Mouse (Mus musculus) limb, embryonic 14.5 days (tissue): ENCODE results near the gene Rhoj. TPM values are rescaled to one million over a fixed set of nuclear protein-coding genes. Genes with fewer than 3 reads are reported as not detected.

Experiments used
- ATAC-seq: fragments of 200-750 bp; cut with Nextera tagmentation; 2 replicates; pipeline ENCODE4 v1.8.0; 2017; ENCODE audit warnings: low read depth, moderate number of reproducible peaks, moderate TSS enrichment; ENCODE audit not compliant: low FRiP score
- DNase-seq: peaks from one replicate; pipeline ENCODE4 v3.0.0-alpha.2; 2015; ENCODE audit warnings: low spot score
- H3K27ac ChIP-seq: fragments of 300-500 bp; sonication (generic); replicated peaks from 2 replicates; pipeline ENCODE4 v1.5.1; 2014; ENCODE audit warnings: low read depth, mild to moderate bottlenecking, low read length, moderate library complexity, mixed read lengths
- H3K27me3 ChIP-seq: fragments of 300-500 bp; sonication (generic); 2 replicates; pipeline ENCODE4 v1.6.1; 2014; ENCODE audit warnings: low read length, mixed read lengths; ENCODE audit not compliant: control insufficient read depth, insufficient read depth
- H3K36me3 ChIP-seq: fragments of 300-500 bp; sonication (generic); 2 replicates; pipeline ENCODE4 v1.6.1; 2014; ENCODE audit warnings: mild to moderate bottlenecking, low read length, moderate library complexity, mixed read lengths; ENCODE audit not compliant: control insufficient read depth, insufficient read depth
- H3K4me1 ChIP-seq: fragments of 300-500 bp; sonication (generic); 2 replicates; pipeline ENCODE4 v1.6.1; 2014; ENCODE audit warnings: antibody characterized with exemption, low read length, mixed read lengths; ENCODE audit not compliant: control insufficient read depth, insufficient read depth
- H3K4me2 ChIP-seq: fragments of 300-500 bp; sonication (generic); replicated peaks from 2 replicates; pipeline ENCODE4 v1.6.1; 2014; ENCODE audit warnings: low read depth, mild to moderate bottlenecking, low read length, moderate library complexity; ENCODE audit not compliant: severe bottlenecking
- H3K4me3 ChIP-seq: fragments of 300-500 bp; sonication (generic); replicated peaks from 2 replicates; pipeline ENCODE4 v1.5.1; 2014; ENCODE audit warnings: low read length
- H3K9ac ChIP-seq: fragments of 300-500 bp; sonication (generic); 2 replicates; pipeline ENCODE4 v1.6.1; 2014; ENCODE audit warnings: mild to moderate bottlenecking, low read depth, low read length, moderate library complexity; ENCODE audit not compliant: severe bottlenecking
- H3K9me3 ChIP-seq: fragments of 300-500 bp; sonication (generic); 2 replicates; pipeline ENCODE4 v1.6.1; 2016; ENCODE audit warnings: low read length; ENCODE audit not compliant: control insufficient read depth
- POLR2A ChIP-seq: fragments of 200-500 bp; IDR thresholded peaks from 2 replicates; pipeline ENCODE4 v1.8.0; 2012; ENCODE audit warnings: inconsistent platforms, mild to moderate bottlenecking, moderate library complexity, borderline replicate concordance; ENCODE audit not compliant: insufficient read depth, insufficient read length; ENCODE audit errors: extremely low read depth
- WGBS: fragments of 180-500 bp; shearing (Covaris S2); extraction: QIAGEN DNeasy Blood & Tissue Kit; methylation state at CpG from one replicate; pipeline ENCODE4 v1.1.7; 2014; 5-methylcytosine and 5-hydroxymethylcytosine counted together
- polyA plus RNA-seq, 2 experiments: library from polyadenylated mRNA; depleted of rRNA in 1 of 2; stranded (reverse) in 1 of 2; unstranded in 1 of 2; fragments of >200 nt; fragmentation: Nextera tagmentation in 1 of 2; extraction: Ambion mirVana in 1 of 2; gene quantifications; 2 replicates each; pipeline versions ENCODE4 v1.2.1 to v1.2.3; 2012 to 2014

Gene Rhoj
- polyA plus RNA-seq, 2 experiments, result 80.1 to 99.9 TPM

DNA sequence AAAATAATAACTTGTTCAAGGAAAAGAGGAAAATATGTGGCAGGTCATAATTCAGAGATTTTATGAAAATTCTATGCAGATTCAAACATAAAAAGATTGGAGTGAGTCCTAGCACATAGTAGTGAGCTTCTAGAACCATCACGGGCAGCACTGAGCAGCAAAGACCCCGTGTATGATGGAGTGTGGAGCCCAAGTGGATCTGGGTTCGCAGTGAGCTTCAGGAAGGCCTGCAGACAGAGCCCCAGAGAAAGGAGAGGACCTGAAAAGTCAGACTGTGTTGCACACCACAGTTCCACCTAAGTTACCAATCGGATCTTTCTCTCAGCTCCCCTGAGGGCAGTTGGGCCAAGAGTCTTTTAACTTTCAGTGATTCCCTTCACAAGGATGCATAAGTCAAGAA, 49.7 kb downstream of the Rhoj start:
- Histone ChIP-seq H3K9ac (no peak overlapping the region), H3K27ac (no peak overlapping the region), H3K4me2 (no peak overlapping the region), H3K27me3 (no peaks in the 10 kb centered on the region), H3K4me3 (no peak overlapping the region), H3K9me3 (no peaks in the 10 kb centered on the region), H3K4me1 (peaks cover 8% of the 10 kb centered on the region), H3K36me3 (no peaks in the 10 kb centered on the region)
- TF ChIP-seq POLR2A, result no peak
- WGBS, result 88% methylated on average over 4 of the region's 4 CpGs
- ATAC-seq, result no peak
- DNase-seq, result no peak

GRCm38 (mm10) chr12:75358714-75359113, 50.6 kb downstream of the Rhoj start:
- Histone ChIP-seq H3K4me2 (no peak overlapping the region), H3K9me3 (no peaks in the 10 kb centered on the region), H3K36me3 (no peaks in the 10 kb centered on the region), H3K9ac (no peak overlapping the region), H3K4me3 (no peak overlapping the region), H3K27me3 (no peaks in the 10 kb centered on the region), H3K27ac (no peak overlapping the region), H3K4me1 (0 out of 2 replicates have a peak, but pooled peaks cover 3% of the 10 kb centered on the region)
- no peak for ATAC-seq
- no peak for TF ChIP-seq POLR2A
- 77% methylated on average over 4 of the region's 4 CpGs for WGBS
- DNase-seq, result peak; percentile 52

DNA sequence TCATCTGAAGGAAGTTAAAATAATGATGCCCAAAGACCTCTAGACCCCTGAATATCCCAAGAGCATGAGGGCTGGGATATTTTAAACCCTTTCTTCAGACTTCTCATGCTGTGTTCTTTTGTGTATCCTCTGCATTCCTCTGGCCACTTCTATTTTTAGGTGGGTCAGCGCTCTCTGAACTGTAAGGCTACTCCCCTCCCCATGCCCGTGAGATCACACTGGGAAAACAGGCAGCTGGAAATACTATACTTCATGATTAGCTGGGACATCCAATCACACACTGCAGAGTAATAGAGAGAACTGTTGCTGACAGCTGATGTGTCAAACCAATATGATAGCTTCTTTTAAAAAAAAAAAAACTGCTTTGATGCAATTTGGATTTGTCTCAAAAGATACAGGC, 51.4 kb downstream of the Rhoj start:
- H3K4me3 ChIP-seq, result no peak overlapping the region
- 0 out of 2 replicates have a peak, but pooled peaks cover 3% of the 10 kb centered on the region for H3K4me1 ChIP-seq
- TF ChIP-seq POLR2A, result no peak
- no peak overlapping the region for H3K27ac ChIP-seq
- ATAC-seq (no peak), DNase-seq (no peak)
- no peaks in the 10 kb centered on the region for H3K27me3 ChIP-seq
- no peaks in the 10 kb centered on the region for H3K9me3 ChIP-seq
- no peak overlapping the region for H3K4me2 ChIP-seq
- H3K36me3 ChIP-seq, result no peaks in the 10 kb centered on the region; the same call in 1 of the 2 replicates
- WGBS, result 65% methylated on average over 2 of the region's 2 CpGs
- no peak overlapping the region for H3K9ac ChIP-seq

- Histone ChIP-seq H3K9me3 (no peaks in the 10 kb centered on the region), H3K4me2 (no peak overlapping the region), H3K36me3 (no peaks in the 10 kb centered on the region; the same call in 1 of the 2 replicates), H3K27me3 (no peaks in the 10 kb centered on the region), H3K4me1 (0 out of 2 replicates have a peak, but pooled peaks cover 3% of the 10 kb centered on the region), H3K9ac (no peak overlapping the region), H3K4me3 (no peak overlapping the region), H3K27ac (no peak overlapping the region)
- WGBS, result 67% methylated on average over 5 of the region's 5 CpGs
- no peak for ATAC-seq
- no peak for TF ChIP-seq POLR2A
- DNase-seq, result no peak
Observed at GRCm38 (mm10) chr12:75359921-75360482, 51.9 kb downstream of the Rhoj start.

DNA sequence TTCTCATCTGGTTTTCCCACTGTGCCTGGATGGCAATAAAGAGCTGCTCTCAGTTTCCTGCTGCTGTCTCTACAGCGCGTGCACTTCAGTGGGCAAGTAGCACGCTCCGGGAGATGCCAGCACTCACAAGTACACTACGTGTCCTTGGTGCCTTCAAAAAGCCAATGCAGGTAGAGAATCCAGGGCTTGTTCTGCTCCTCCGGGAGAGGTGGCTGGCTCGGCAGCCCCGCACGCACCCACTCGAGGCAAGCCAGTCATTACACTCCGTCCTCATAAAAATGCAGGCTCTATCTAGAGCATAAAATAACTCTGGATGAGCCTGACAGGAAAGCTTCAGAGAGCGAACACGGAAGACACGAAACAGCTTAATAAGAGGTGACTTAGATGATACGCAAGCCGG, 54.3 kb downstream of the Rhoj start:
- no peak for TF ChIP-seq POLR2A
- no peak for DNase-seq
- 88% methylated on average over 16 of the region's 16 CpGs for WGBS

More for the DNA sequence above, 54.3 kb downstream of the Rhoj start:
- H3K36me3 ChIP-seq, result no peaks in the 10 kb centered on the region; the same call in 1 of the 2 replicates
- H3K27me3 ChIP-seq, result no peaks in the 10 kb centered on the region
- H3K4me3 ChIP-seq, result no peak overlapping the region
- no peaks in the 10 kb centered on the region for H3K9me3 ChIP-seq
- no peak overlapping the region for H3K4me2 ChIP-seq
- no peak overlapping the region for H3K27ac ChIP-seq
- no peak for ATAC-seq
- no peak overlapping the region for H3K9ac ChIP-seq
- 0 out of 2 replicates have a peak, but pooled peaks cover 3% of the 10 kb centered on the region for H3K4me1 ChIP-seq
